Mouse (Mus musculus) embryonic fibroblast, embryonic 13.5 days (primary cell): ENCODE measurements around the gene Ndufb10.

Source experiments
- CTCF ChIP-seq: IDR thresholded peaks from 2 replicates; pipeline ENCODE4 v1.5.1; 2011; ENCODE audit warnings: mild to moderate bottlenecking, control low read depth, low read length, moderate library complexity, borderline replicate concordance; ENCODE audit not compliant: insufficient read depth
- POLR2A ChIP-seq: IDR thresholded peaks from 2 replicates; pipeline ENCODE4 v1.6.1; 2011; ENCODE audit warnings: low read depth, mild to moderate bottlenecking, control low read depth, low read length, moderate library complexity

GRCm38 (mm10) chr17:24697985-24698384, 26.3 kb downstream of the Ndufb10 start:
- TF ChIP-seq CTCF: no peak
- TF ChIP-seq POLR2A: no peak
